In genomic region chr13:98504661-98505488, GRCm38 (mm10) we compare ENCODE assay signal across 8 mouse cellular contexts. TPM values are rescaled to one million over a fixed set of nuclear protein-coding genes. Genes with fewer than 3 reads are reported as not detected.
DNase-seq lines count a peak whose midpoint lies in the region; ATAC-seq and TF ChIP-seq lines count a peak whose summit lies in the region.

No protein-coding gene starts in this region.

- H3K27me3 ChIP-seq in kidney, adult 2 months (replicated peaks; ENCODE audit: control insufficient read depth, insufficient read depth, low read length) = peaks cover 17% of the 10 kb centered on the region
- peaks cover 98% of the 10 kb centered on the region for H3K27me3 ChIP-seq in embryonic facial prominence, embryonic 10.5 days (replicated peaks; ENCODE audit: low read depth, poor library complexity, severe bottlenecking)
- H3K27me3 ChIP-seq in hindbrain, embryonic 12.5 days = peaks cover 81% of the 10 kb centered on the region
- peaks cover 15% of the 10 kb centered on the region; the same call in 1 of the 2 replicates for H3K27me3 ChIP-seq in stomach, postnatal 0 days (ENCODE audit: control insufficient read depth, insufficient read depth, low read length)

- H3K27ac ChIP-seq in kidney, adult 2 months (ENCODE audit: insufficient read depth, low read depth, low read length) = no peak overlapping the region
- H3K27ac ChIP-seq in embryonic facial prominence, embryonic 10.5 days (replicated peaks) = peak overlapping the region; percentile 90
- peak overlapping the region; percentile 58; the same call in 1 of the 2 replicates for H3K27ac ChIP-seq in hindbrain, embryonic 12.5 days
- no peak overlapping the region for H3K27ac ChIP-seq in stomach, postnatal 0 days (replicated peaks)

- no peaks in the 10 kb centered on the region for H3K36me3 ChIP-seq in kidney, adult 2 months (ENCODE audit: control insufficient read depth, insufficient read depth, low read length)
- no peaks in the 10 kb centered on the region for H3K36me3 ChIP-seq in embryonic facial prominence, embryonic 10.5 days (replicated peaks)
- H3K36me3 ChIP-seq in hindbrain, embryonic 12.5 days = no peaks in the 10 kb centered on the region
- H3K36me3 ChIP-seq in stomach, postnatal 0 days (ENCODE audit: control insufficient read depth, insufficient read depth, low read length) = no peaks in the 10 kb centered on the region

- no peak for TF ChIP-seq EP300 in stomach, postnatal 0 days (optimal IDR thresholded peaks at IDR 0.05)

- TF ChIP-seq CTCF in kidney, adult 2 months (conservative IDR thresholded peaks at IDR 0.05; ENCODE audit: insufficient read depth, insufficient read length, low read depth, low read length) = no peak
- TF ChIP-seq CTCF in stomach, postnatal 0 days (IDR thresholded peaks at IDR 0.05; ENCODE audit: low read depth) = no peak

- no peak for TF ChIP-seq POLR2A in kidney, adult 2 months (IDR thresholded peaks at IDR 0.05; ENCODE audit: low read depth, low read length)

- H3K4me2 ChIP-seq in hindbrain, embryonic 12.5 days (replicated peaks) = peak overlapping the region; percentile 66
- peak overlapping the region; percentile 57 for H3K4me2 ChIP-seq in stomach, postnatal 0 days (replicated peaks; ENCODE audit: low read depth)

- no peaks in the 10 kb centered on the region for H3K9me3 ChIP-seq in embryonic facial prominence, embryonic 10.5 days
- H3K9me3 ChIP-seq in hindbrain, embryonic 12.5 days (replicated peaks) = no peaks in the 10 kb centered on the region
- no peaks in the 10 kb centered on the region for H3K9me3 ChIP-seq in stomach, postnatal 0 days (ENCODE audit: control insufficient read depth, low read length)

- H3K9ac ChIP-seq in hindbrain, embryonic 12.5 days = peak overlapping the region; percentile 37; the same call in 1 of the 2 replicates
- no peak overlapping the region for H3K9ac ChIP-seq in stomach, postnatal 0 days (ENCODE audit: low read length)

- H3K4me1 ChIP-seq in kidney, adult 2 months (ENCODE audit: control insufficient read depth, insufficient read depth, low read length) = peaks cover 3% of the 10 kb centered on the region; the same call in 1 of the 2 replicates
- peaks cover 54% of the 10 kb centered on the region for H3K4me1 ChIP-seq in embryonic facial prominence, embryonic 10.5 days
- peaks cover 12% of the 10 kb centered on the region for H3K4me1 ChIP-seq in hindbrain, embryonic 12.5 days
- peaks cover 8% of the 10 kb centered on the region; the same call in 1 of the 2 replicates for H3K4me1 ChIP-seq in stomach, postnatal 0 days (replicated peaks; ENCODE audit: control insufficient read depth, insufficient read depth)

- DNase-seq in kidney, adult 2 months = peak; percentile 3
- DNase-seq in kidney, adult 8-10 months = no peak
- peak; percentile 89 for DNase-seq in embryonic facial prominence, embryonic 10.5 days (ENCODE audit: low spot score)
- DNase-seq in lung, postnatal 36 days = peak; percentile 7
- DNase-seq in stomach, postnatal 0 days (ENCODE audit: low spot score) = peak; percentile 55
- DNase-seq in spleen, postnatal 14 days (ENCODE audit: low spot score in 2 of 2) = no peak
- DNase-seq in urinary bladder, postnatal 10 days (ENCODE audit: low spot score) = no peak

- ATAC-seq in hindbrain, embryonic 12.5 days (ENCODE audit: low FRiP score) = peak; percentile 63
- peak; percentile 66 for ATAC-seq in stomach, postnatal 0 days (ENCODE audit: low FRiP score, low TSS enrichment)

- H3K4me3 ChIP-seq in kidney, adult 2 months (ENCODE audit: insufficient read depth, low read depth, low read length) = peak overlapping the region; percentile 16; the same call in 1 of the 2 replicates
- H3K4me3 ChIP-seq in embryonic facial prominence, embryonic 10.5 days = peak overlapping the region; percentile 62
- H3K4me3 ChIP-seq in hindbrain, embryonic 12.5 days = peak overlapping the region; percentile 35
- peak overlapping the region; percentile 34 for H3K4me3 ChIP-seq in stomach, postnatal 0 days (ENCODE audit: low read depth, low read length)

- 2% methylated on average over 51 of the region's 51 CpGs for WGBS in kidney, adult 2 months
- WGBS in embryonic facial prominence, embryonic 10.5 days = under 1% methylated on average over 51 of the region's 51 CpGs
- WGBS in hindbrain, embryonic 12.5 days = 1% methylated on average over 40 of the region's 51 CpGs
- under 1% methylated on average over 49 of the region's 51 CpGs for WGBS in stomach, postnatal 0 days

RNA-seq across cellular contexts. Expression of gene Gm10320, which starts 13.1 kb away (rescaled TPM):
- 1.1 and 2.0 TPM in 2 replicates for polyA plus RNA-seq in kidney, adult 2 months (2012; rRNA removed)
- 0.79 and 0.88 TPM in 2 replicates for polyA plus RNA-seq in embryonic facial prominence, embryonic 10.5 days (2016; fragmentation: Nextera tagmentation; extraction: Ambion mirVana)
- 0.74 TPM in 1 of 2 replicates, not detected in the other for polyA plus RNA-seq in hindbrain, embryonic 12.5 days (2016; fragmentation: Nextera tagmentation; extraction: Ambion mirVana)
- 1.5 and 2.3 TPM in 2 replicates for polyA plus RNA-seq in stomach, postnatal 0 days (2015; fragmentation: Nextera tagmentation; extraction: Ambion mirVana)

Comparison
In these comparisons a context has a peak if more than half of its experiments do, and no peak if none do; other contexts are left out.
1. DNase-seq: peak in kidney, adult 2 months (single experiment), embryonic facial prominence, embryonic 10.5 days (single experiment), lung, postnatal 36 days (single experiment) and stomach, postnatal 0 days (single experiment); none in kidney, adult 8-10 months (0 of 2), spleen, postnatal 14 days (0 of 2) and urinary bladder, postnatal 10 days (single experiment).
2. H3K27ac ChIP-seq: peak in embryonic facial prominence, embryonic 10.5 days (single experiment) and hindbrain, embryonic 12.5 days (single experiment); none in kidney, adult 2 months (single experiment) and stomach, postnatal 0 days (single experiment).
3. Peak in every context shown above with its lines, with median percentiles within 50 percentile points of each other: H3K4me3 ChIP-seq.